Mouse (Mus musculus): ENCODE results near the gene Olfr1022.

Gene Olfr1022

GRCm38 (mm10) chr2:85868294-85868693 is at the start of gene Olfr1022:
Olfr1022 (plus strand) TSS chr2:85868594.
- no peak for DNase-seq (ENCODE audit: low spot score)

DNA sequence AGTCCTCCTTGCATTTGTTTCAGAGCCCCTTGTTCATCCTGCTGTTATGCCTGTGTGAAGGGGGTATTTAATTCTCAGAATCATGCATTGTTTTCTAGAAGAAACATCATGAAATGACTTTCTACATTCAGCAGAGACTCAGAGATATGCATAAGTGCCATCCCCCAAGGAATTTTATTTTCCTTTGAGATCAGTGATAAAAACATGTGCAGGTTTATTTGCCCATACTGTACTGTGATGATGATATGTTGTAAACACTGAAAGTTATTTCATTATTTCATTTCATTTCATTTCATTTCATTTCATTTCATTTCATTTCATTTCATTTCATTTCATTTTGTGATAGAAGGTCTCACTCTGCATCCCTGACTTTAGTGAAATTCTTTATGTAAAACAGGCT is 23.0 kb upstream of the Olfr1022 start, which contains the start of gene Olfr1019:
TSS of gene Olfr1019 (minus strand) at position 101 of the 400 bp plus-strand sequence.
- no peak for DNase-seq (ENCODE audit: low spot score)

GRCm38 (mm10) chr2:85846730-85847129 is 21.7 kb upstream of the Olfr1022 start, which contains the start of gene Olfr1020:
Olfr1020 (plus strand) TSS chr2:85847030.
- DNase-seq (ENCODE audit: low spot score): no peak

DNA sequence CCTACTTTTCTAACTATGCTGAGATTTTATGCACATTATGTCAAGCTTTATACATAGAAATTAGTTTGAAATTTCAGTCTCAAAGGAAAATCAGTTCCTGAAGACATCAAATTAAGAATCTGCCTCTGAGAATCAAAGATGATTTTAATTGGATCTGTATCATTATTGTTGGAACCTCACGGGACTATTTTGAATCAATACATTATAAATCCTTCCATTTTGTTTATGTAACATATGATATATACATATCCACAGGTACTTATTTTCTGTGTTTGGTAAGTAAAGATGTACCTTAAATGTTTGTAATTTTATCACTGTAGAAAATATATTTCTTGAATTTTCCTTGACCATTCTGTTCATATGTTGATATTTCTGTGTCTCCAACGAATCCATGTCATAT is 16.9 kb downstream of the Olfr1022 start, which contains the start of gene Olfr1023:
TSS of gene Olfr1023 (plus strand) at position 301 of the 400 bp plus-strand sequence.
- no peak for DNase-seq (ENCODE audit: low spot score)

- no peak for DNase-seq (ENCODE audit: low spot score)
These were observed 36.6 kb downstream of the Olfr1022 start, which contains the start of gene Olfr1024 for GRCm38 (mm10) chr2:85904952-85905351. Olfr1024 (minus strand) TSS chr2:85905052.

DNA sequence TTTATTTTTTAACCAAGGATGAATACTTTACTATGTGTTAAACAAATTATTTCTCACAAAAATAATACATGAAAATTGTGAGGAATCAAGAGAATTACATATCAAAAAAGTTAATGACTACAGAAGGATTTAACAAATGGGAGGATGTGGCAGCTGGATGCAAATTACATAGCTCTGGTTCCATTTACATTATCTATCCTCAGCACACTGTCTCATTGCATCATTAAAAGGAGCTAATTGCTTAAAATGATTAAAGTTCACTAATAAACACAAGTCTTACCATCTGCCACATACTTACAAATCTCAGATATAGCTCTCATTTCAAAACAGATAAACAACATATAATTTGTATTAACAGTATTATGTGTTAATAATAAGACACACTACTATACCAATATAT is 44.8 kb downstream of the Olfr1022 start:
- no peak for DNase-seq (ENCODE audit: low spot score)

GRCm38 (mm10) chr2:85914893-85915292 is 46.5 kb downstream of the Olfr1022 start, which contains the start of gene Olfr1025-ps1:
Olfr1025-ps1 (plus strand) TSS chr2:85915193.
- no peak for DNase-seq (ENCODE audit: low spot score)

All from testis, postnatal 10 days (tissue).